Mouse (Mus musculus): Measurements from ENCODE around the gene Ndufs8. TPM values are rescaled to one million over a fixed set of nuclear protein-coding genes. Genes with fewer than 3 reads are reported as not detected.

The Ndufs8 gene
- polyA plus RNA-seq, 1 experiment from 2014 or later, result 65.9 TPM

DNA sequence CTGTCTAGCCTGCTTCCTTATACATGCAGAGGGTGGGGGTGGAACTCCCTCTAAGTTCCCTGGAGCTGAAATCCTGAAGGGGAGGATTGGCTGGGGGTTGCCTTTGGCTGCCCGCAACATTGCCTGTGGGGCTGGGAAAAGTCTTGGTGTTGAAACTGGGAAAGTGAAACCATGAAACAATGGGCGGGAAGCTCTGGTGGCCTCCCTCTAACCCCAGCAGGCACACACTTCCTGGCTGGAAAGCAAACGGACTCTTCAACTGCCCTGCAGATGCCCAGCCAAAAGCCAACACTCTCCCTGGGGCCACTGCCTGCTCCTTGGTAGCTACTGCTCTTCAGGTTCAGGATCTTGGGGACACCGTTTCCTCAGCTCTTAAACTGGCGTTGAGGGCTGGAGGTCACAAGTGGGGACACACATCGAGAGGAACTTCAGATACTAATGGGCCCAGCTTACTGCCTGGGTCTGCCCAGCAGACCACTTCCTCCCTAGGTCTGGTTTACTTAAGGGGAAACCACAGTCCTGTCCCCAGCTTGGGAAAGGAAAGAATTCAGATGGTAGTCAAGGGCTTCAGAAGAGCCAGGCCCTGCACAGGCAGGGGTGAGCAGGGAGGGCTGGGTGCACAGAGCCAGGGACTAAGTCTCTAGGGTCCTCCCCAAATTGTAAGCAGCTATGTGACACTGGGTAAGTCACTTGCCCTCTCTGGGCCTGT lies 7.2 kb downstream of the Ndufs8 start:
- WGBS (ENCODE audit: missing documents), result 1% methylated on average over 6 of the region's 6 CpGs
- Histone ChIP-seq H3K4me3 (ENCODE audit: inconsistent target) (peak overlapping the region; percentile 76), H3K36me3 (ENCODE audit: inconsistent target) (peaks cover 38% of the 10 kb centered on the region), H3K79me2 (ENCODE audit: inconsistent target) (peaks cover 94% of the 10 kb centered on the region), H3K27ac (peak overlapping the region; percentile 100)

DNA sequence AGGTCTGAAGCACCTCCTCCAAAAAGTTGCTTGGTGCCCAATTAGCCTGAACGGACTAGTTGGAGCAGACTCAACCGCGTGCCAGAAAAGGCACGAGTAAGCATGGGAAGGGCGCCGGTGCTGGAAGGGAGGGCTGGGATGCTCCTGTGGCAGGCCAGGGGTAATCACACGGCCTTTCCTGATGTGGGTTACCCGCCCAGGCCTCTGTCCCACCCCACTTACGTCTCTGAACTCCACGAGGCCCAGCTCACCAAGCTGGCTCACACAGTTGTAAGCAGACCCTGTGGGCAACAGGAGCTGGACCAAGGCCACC lies 8.3 kb downstream of the Ndufs8 start:
- H3K79me2 ChIP-seq (ENCODE audit: inconsistent target), result peaks cover 94% of the 10 kb centered on the region
- H3K36me3 ChIP-seq (ENCODE audit: inconsistent target), result peaks cover 45% of the 10 kb centered on the region
- 70% methylated on average over 9 of the region's 10 CpGs for WGBS (ENCODE audit: missing documents)
- H3K4me3 ChIP-seq (ENCODE audit: inconsistent target), result peak overlapping the region; percentile 76
- peak overlapping the region; percentile 100 for H3K27ac ChIP-seq

DNA sequence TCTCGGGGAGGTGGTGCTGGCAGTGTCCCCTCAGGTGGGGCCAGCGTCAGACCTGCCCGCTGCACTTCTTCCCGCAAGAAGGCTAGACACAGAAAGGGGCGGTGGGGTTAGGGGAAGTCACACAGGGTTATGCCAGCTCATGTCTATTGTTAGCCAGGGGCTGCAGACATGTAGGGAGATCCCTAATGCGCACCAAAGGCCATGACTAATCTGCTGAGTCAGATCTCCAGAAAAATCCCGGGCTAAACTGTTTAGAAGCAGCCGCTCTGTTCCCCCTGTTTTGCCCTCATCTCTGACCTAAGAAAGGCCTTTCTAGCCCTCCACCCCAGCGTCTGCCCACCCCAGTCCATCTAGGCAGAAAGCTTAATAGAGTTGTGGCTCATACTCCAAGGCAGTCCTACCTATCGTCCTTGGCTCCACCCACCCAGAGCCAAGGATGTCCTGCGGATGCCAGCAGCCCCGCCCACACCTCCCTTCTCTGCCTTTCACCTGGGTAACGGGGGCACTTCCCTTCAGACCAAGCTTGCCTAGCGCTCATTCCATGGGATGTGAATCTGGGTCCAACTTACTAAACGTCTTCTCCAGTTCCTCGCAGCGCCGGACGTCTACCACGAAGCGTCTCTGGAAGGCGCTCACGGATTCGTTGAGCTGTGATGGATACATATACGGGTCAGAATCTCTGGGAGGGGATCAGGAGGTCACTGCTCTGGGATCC lies 8.8 kb downstream of the Ndufs8 start:
- Histone ChIP-seq H3K36me3 (ENCODE audit: inconsistent target) (peaks cover 45% of the 10 kb centered on the region), H3K4me3 (ENCODE audit: inconsistent target) (peak overlapping the region; percentile 76), H3K27ac (peak overlapping the region; percentile 100), H3K79me2 (ENCODE audit: inconsistent target) (peaks cover 94% of the 10 kb centered on the region)
- WGBS (ENCODE audit: missing documents), result 85% methylated on average over 25 of the region's 25 CpGs

- H3K36me3 ChIP-seq (ENCODE audit: inconsistent target), result peaks cover 49% of the 10 kb centered on the region
Measured at GRCm38 (mm10) chr19:3902966-3903365, 9.6 kb downstream of the Ndufs8 start.

DNA sequence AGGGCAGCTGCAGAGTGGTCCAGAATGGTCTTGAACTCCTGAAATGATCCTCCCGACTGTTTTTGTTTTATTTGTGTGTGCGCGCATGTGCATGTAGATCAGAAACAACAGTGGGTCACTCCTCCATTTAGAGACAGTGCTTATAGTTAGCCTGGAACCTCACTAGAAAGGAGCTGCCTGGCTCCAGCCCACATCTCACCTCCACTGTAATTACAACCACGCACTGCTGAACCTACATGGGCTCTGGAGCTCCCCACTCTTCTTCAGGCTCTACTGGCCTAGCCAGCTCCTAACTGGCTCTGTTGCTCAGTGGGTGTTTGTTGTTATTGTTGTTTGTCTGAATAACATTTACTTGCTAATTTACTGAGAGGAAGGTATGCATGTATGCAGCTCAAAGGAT lies 13.0 kb downstream of the Ndufs8 start:
- Histone ChIP-seq H3K27ac (no peak overlapping the region), H3K36me3 (ENCODE audit: inconsistent target) (peaks cover 82% of the 10 kb centered on the region)
- 80% methylated on average over 4 of the region's 4 CpGs for WGBS (ENCODE audit: missing documents)

More at GRCm38 (mm10) chr19:3902966-3903365, 9.6 kb downstream of the Ndufs8 start:
- H3K4me3 ChIP-seq (ENCODE audit: inconsistent target), result peak overlapping the region; percentile 7; the same call in 1 of the 2 replicates
- H3K79me2 ChIP-seq (ENCODE audit: inconsistent target), result peaks cover 91% of the 10 kb centered on the region
- WGBS (ENCODE audit: missing documents), result 29% methylated on average over 12 of the region's 12 CpGs
- peak overlapping the region; percentile 25 for H3K27ac ChIP-seq

DNA sequence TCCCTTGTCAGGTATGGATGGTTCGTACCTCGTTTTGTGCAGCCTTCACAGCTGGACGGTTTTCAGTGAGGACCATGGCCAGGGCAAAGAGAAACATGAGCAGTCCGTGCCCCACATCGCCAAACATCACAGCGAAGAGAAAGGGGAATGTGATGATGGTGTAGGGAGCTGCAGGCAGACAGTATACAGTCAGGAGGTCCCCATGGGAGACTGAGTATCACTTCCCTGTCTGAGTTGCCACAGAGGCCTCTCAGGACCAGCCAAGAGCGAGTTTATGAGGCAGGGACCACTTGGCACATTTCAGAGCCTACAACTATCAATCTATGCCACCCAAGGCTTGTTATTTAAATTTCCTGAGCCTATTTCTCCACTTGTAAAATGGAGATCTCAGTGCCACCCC lies 13.6 kb downstream of the Ndufs8 start:
- 70% methylated on average over 7 of the region's 7 CpGs for WGBS (ENCODE audit: missing documents)
- peaks cover 63% of the 10 kb centered on the region for H3K79me2 ChIP-seq (ENCODE audit: inconsistent target)
- H3K4me3 ChIP-seq (ENCODE audit: inconsistent target), result no peak overlapping the region
- no peak overlapping the region for H3K27ac ChIP-seq
- peaks cover 80% of the 10 kb centered on the region for H3K36me3 ChIP-seq (ENCODE audit: inconsistent target)

More for the DNA sequence above, 13.0 kb downstream of the Ndufs8 start:
- Histone ChIP-seq H3K79me2 (ENCODE audit: inconsistent target) (peaks cover 69% of the 10 kb centered on the region), H3K4me3 (ENCODE audit: inconsistent target) (no peak overlapping the region)

GRCm38 (mm10) chr19:3897557-3897956 lies 15.0 kb downstream of the Ndufs8 start:
- peaks cover 73% of the 10 kb centered on the region for H3K36me3 ChIP-seq (ENCODE audit: inconsistent target)
- WGBS (ENCODE audit: missing documents), result 97% methylated on average over 5 of the region's 5 CpGs
- H3K27ac ChIP-seq, result no peak overlapping the region

DNA sequence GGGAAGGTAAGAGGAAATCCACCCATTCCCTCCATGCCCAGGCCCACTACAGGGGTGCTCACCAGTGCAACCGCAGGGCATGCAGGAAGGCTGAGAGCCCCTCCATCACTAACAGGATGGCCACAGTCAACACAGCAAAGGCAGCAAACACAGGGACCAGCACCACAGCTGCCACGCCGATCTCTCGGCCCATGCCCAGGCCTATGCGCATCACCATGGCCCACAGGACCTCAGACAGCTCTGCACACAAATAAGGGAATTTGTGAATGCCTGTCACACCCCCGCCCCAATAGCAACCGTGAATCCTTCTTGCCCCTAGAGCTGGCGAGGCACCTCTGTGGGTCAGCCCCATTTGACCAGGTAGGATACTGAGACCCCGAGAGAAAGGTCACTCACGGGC lies 16.4 kb downstream of the Ndufs8 start:
- Histone ChIP-seq H3K27ac (no peak overlapping the region), H3K36me3 (ENCODE audit: inconsistent target) (peaks cover 61% of the 10 kb centered on the region), H3K4me3 (ENCODE audit: inconsistent target) (no peak overlapping the region), H3K79me2 (ENCODE audit: inconsistent target) (peaks cover 35% of the 10 kb centered on the region)
- WGBS (ENCODE audit: missing documents), result 90% methylated on average over 9 of the region's 10 CpGs

More at GRCm38 (mm10) chr19:3897557-3897956, 15.0 kb downstream of the Ndufs8 start:
- H3K79me2 ChIP-seq (ENCODE audit: inconsistent target), result peaks cover 49% of the 10 kb centered on the region
- no peak overlapping the region for H3K4me3 ChIP-seq (ENCODE audit: inconsistent target)

- peaks cover 59% of the 10 kb centered on the region for H3K36me3 ChIP-seq (ENCODE audit: inconsistent target)
- H3K79me2 ChIP-seq (ENCODE audit: inconsistent target), result peaks cover 25% of the 10 kb centered on the region
- WGBS (ENCODE audit: missing documents), result 98% methylated on average over 3 of the region's 3 CpGs
- H3K27ac ChIP-seq, result no peak overlapping the region
- H3K4me3 ChIP-seq (ENCODE audit: inconsistent target), result no peak overlapping the region
Measured at GRCm38 (mm10) chr19:3895171-3895631, 17.4 kb downstream of the Ndufs8 start.

DNA sequence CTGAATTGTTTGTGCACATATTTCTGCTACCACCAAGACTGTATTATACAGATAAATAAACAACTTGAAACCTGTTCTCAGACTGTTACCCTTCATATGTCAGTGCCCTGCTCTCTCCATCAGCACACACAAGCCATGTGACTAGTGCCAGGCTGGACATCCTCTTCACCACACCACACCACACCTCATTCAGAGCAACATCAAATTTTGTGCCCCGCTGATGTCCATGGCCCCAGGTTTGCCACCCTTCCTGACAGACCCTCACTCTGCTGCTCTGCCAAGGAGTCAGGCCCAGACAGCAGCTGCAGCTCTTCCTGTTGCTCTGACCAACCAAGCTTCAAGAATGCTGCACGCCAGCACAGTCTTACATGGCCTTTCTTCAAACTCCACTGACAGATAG lies 18.3 kb downstream of the Ndufs8 start:
- Histone ChIP-seq H3K36me3 (ENCODE audit: inconsistent target) (peaks cover 57% of the 10 kb centered on the region), H3K79me2 (ENCODE audit: inconsistent target) (peaks cover 16% of the 10 kb centered on the region), H3K4me3 (ENCODE audit: inconsistent target) (no peak overlapping the region), H3K27ac (no peak overlapping the region)
- WGBS (ENCODE audit: missing documents), result 85% methylated on average over 2 of the region's 2 CpGs

DNA sequence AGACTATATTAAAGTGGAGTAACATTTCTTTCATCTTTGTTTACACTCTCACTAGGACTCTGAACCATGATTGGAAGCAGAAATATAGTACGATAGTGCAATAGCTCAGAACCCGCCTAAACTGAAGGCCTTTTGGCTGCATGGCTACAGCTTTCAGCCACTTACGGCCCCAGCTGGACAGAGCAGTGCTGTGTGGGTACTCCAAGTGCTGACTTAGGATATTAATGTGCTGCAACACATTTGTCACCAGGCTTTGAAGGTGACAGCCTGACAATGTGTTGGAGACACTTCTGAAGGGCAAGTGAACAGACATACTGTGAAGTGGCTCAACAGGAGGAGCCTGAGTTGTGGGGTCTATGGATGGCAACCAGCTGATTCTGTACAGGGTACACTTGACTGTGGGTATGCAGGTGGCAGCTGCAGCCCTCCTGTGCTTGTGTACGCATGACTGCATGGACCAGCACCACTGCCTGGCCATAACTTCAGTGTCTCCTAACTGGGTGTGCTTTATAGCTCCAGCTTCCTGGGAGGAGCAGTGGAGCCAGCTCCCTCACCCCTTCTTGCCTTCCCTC lies 18.9 kb downstream of the Ndufs8 start:
- no peak overlapping the region for H3K4me3 ChIP-seq (ENCODE audit: inconsistent target)
- H3K36me3 ChIP-seq (ENCODE audit: inconsistent target), result peaks cover 57% of the 10 kb centered on the region
- WGBS (ENCODE audit: missing documents), result 97% methylated on average over 4 of the region's 4 CpGs
- H3K27ac ChIP-seq, result no peak overlapping the region
- H3K79me2 ChIP-seq (ENCODE audit: inconsistent target), result peaks cover 9% of the 10 kb centered on the region

DNA sequence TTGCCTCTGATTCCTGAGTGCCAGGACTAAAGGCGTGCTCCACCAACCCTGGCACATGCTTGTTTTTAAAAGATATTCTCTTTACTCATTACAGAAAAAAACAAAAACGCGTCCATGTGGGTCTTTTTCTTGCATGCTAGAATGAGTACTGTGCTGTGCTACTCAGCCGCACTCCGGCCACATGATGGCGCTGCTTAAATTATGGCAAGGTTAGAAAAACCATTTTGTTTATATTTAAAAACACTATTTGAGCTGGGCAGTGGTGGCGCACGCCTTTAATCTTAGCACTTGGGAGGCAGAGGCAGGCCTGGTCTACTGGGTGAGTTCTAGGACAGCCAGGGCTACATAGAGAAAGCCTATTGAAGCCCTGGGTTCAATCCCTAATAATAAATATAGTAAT lies 22.4 kb downstream of the Ndufs8 start:
- Histone ChIP-seq H3K4me3 (ENCODE audit: inconsistent target) (no peak overlapping the region), H3K36me3 (ENCODE audit: inconsistent target) (peaks cover 50% of the 10 kb centered on the region), H3K27ac (no peak overlapping the region), H3K79me2 (ENCODE audit: inconsistent target) (no peaks in the 10 kb centered on the region)
- WGBS (ENCODE audit: missing documents), result 64% methylated on average over 8 of the region's 8 CpGs

- Histone ChIP-seq H3K79me2 (ENCODE audit: inconsistent target) (no peaks in the 10 kb centered on the region), H3K4me3 (ENCODE audit: inconsistent target) (no peak overlapping the region), H3K36me3 (ENCODE audit: inconsistent target) (peaks cover 41% of the 10 kb centered on the region; the same call in 1 of the 2 replicates), H3K27ac (no peak overlapping the region)
- 86% methylated on average over 5 of the region's 5 CpGs for WGBS (ENCODE audit: missing documents)
Measured at GRCm38 (mm10) chr19:3889096-3889495, 23.5 kb downstream of the Ndufs8 start.

GRCm38 (mm10) chr19:3884325-3884990 lies 28.1 kb downstream of the Ndufs8 start:
- WGBS (ENCODE audit: missing documents), result 99% methylated on average over 6 of the region's 6 CpGs
- Histone ChIP-seq H3K79me2 (ENCODE audit: inconsistent target) (peaks cover 5% of the 10 kb centered on the region; the same call in 1 of the 2 replicates), H3K36me3 (ENCODE audit: inconsistent target) (peaks cover 37% of the 10 kb centered on the region; the same call in 1 of the 2 replicates)

More at GRCm38 (mm10) chr19:3884325-3884990, 28.1 kb downstream of the Ndufs8 start:
- no peak overlapping the region for H3K4me3 ChIP-seq (ENCODE audit: inconsistent target)
- H3K27ac ChIP-seq, result no peak overlapping the region
